Mouse (Mus musculus): Measurements from ENCODE around the gene Ptk6. TPM values are rescaled to one million over a fixed set of nuclear protein-coding genes. Genes with fewer than 3 reads are reported as not detected.

Ptk6 gene
- polyA plus RNA-seq (2012; rRNA removed), result 0.03 and 0.05 TPM in 2 replicates

GRCm38 (mm10) chr2:181202422-181202821, at the start of gene Ptk6:
TSS of gene Ptk6 (minus strand) at chr2:181202789.

GRCm38 (mm10) chr2:181241602-181242313, 39.2 kb upstream of the Ptk6 start, which contains the start of gene Helz2:
TSS of gene Helz2 (minus strand) at chr2:181242027.

GRCm38 (mm10) chr2:181219538-181220216, 17.1 kb upstream of the Ptk6 start, which contains the start of gene Fndc11:
TSS of gene Fndc11 (plus strand) at chr2:181220013.

GRCm38 (mm10) chr2:181213021-181213445, 10.4 kb upstream of the Ptk6 start, which contains the start of gene Srms:
TSS of gene Srms (minus strand) at chr2:181213185.

GRCm38 (mm10) chr2:181187121-181188000, 15.2 kb downstream of the Ptk6 start, which contains the start of gene Ppdpf:
TSS of gene Ppdpf (plus strand) at chr2:181187247.

GRCm38 (mm10) chr2:181156248-181157121, 46.1 kb downstream of the Ptk6 start, which contains the start of gene Eef1a2:
TSS of gene Eef1a2 (minus strand) at chr2:181157014.

Other genes with a start within 250 kb of the Ptk6 start
- 0.67 and 1.0 TPM in 2 replicates for gene Nkain4, start 248.1 kb downstream of the Ptk6 start, polyA plus RNA-seq (2012; rRNA removed)
- gene Arfgap1, start 235.6 kb downstream of the Ptk6 start, polyA plus RNA-seq (2012; rRNA removed), result 20.8 TPM in 2 replicates
- gene Col20a1, start 216.3 kb downstream of the Ptk6 start, polyA plus RNA-seq (2012; rRNA removed), result 0.10 TPM in 2 replicates
- gene Chrna4, start 159.2 kb downstream of the Ptk6 start, polyA plus RNA-seq (2012; rRNA removed), result 0.53 and 0.70 TPM in 2 replicates
- 0.06 and 0.07 TPM in 2 replicates for gene Kcnq2, start 67.5 kb downstream of the Ptk6 start, polyA plus RNA-seq (2012; rRNA removed)
- gene Eef1a2, start 45.8 kb downstream of the Ptk6 start, polyA plus RNA-seq (2012; rRNA removed), result not detected in 2 replicates
- 38.4 and 42.6 TPM in 2 replicates for gene Ppdpf, start 15.5 kb downstream of the Ptk6 start, polyA plus RNA-seq (2012; rRNA removed)
- gene Srms, start 10.4 kb upstream of the Ptk6 start, polyA plus RNA-seq (2012; rRNA removed), result 0.17 and 0.19 TPM in 2 replicates
- gene Fndc11, start 17.2 kb upstream of the Ptk6 start, polyA plus RNA-seq (2012; rRNA removed), result 0.16 TPM in 2 replicates
- gene Helz2, start 39.2 kb upstream of the Ptk6 start, polyA plus RNA-seq (2012; rRNA removed), result 4.0 and 5.8 TPM in 2 replicates
- gene Gmeb2, start 85.2 kb upstream of the Ptk6 start, polyA plus RNA-seq (2012; rRNA removed), result 11.5 and 13.2 TPM in 2 replicates
- gene Stmn3, start 111.7 kb upstream of the Ptk6 start, polyA plus RNA-seq (2012; rRNA removed), result 0.06 and 0.10 TPM in 2 replicates
- gene Rtel1, start 117.0 kb upstream of the Ptk6 start, polyA plus RNA-seq (2012; rRNA removed), result 37.4 and 42.3 TPM in 2 replicates
- gene Zgpat, start 162.1 kb upstream of the Ptk6 start, polyA plus RNA-seq (2012; rRNA removed), result 8.3 and 9.0 TPM in 2 replicates
- gene Arfrp1, start 162.6 kb upstream of the Ptk6 start, polyA plus RNA-seq (2012; rRNA removed), result 22.0 and 23.4 TPM in 2 replicates
- gene Lime1, start 177.3 kb upstream of the Ptk6 start, polyA plus RNA-seq (2012; rRNA removed), result 9.8 and 9.9 TPM in 2 replicates